Mouse (Mus musculus): ENCODE data around the gene Ccnyl1. TPM values are rescaled to one million over a fixed set of nuclear protein-coding genes. Genes with fewer than 3 reads are reported as not detected.
A peak's percentile ranks its signal among the peaks of the same experiment; 100 is the strongest.

The Ccnyl1 gene
- polyA plus RNA-seq, 1 experiment from 2014 or later, result 6.2 TPM

DNA sequence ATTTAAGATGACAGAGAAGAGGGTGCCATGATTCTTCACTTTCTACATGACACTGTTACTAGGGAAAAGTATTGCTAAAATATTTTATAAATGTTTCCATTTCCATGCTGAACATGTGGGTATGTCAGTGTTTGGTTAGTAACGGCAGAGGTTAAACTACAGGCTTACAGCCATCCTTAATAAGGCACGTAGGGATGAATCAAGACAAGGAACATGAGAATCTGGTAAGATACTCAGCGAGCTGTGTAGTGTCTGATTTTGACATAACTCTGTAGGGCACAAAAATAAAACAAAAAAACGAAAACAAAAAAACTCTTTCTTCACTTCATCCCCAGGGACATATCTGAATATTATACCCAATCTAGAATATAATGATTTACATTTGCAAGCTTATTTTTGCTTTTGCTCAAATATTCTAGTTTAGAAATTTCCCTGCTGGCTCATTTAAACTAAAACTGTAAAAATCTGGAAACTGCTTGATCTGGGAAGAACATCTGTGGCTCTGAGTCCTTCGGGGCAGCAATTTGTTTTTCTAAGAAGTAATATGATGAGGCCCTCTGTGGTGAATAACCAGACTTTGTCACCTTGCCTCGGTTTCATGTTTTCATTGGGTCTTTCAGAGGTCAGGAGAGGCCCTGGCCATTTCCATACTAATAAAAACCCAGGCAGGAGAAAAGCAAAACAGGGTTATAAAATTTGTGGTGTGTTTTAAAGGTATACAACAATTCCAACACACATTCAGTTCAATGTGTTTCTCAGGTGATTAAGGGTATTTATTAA lies 14.0 kb upstream of the Ccnyl1 start:
- Histone ChIP-seq H3K4me1 (no peaks in the 10 kb centered on the region), H3K27me3 (no peaks in the 10 kb centered on the region), H3K4me3 (replicated peaks) (no peak overlapping the region), H3K4me2 (no peak overlapping the region), H3K27ac (no peak overlapping the region), H3K9me3 (no peaks in the 10 kb centered on the region), H3K9ac (no peak overlapping the region), H3K36me3 (replicated peaks) (no peaks in the 10 kb centered on the region)
- 77% methylated on average over 6 of the region's 6 CpGs for WGBS
- ATAC-seq (ENCODE audit: low FRiP score), result no peak

DNA sequence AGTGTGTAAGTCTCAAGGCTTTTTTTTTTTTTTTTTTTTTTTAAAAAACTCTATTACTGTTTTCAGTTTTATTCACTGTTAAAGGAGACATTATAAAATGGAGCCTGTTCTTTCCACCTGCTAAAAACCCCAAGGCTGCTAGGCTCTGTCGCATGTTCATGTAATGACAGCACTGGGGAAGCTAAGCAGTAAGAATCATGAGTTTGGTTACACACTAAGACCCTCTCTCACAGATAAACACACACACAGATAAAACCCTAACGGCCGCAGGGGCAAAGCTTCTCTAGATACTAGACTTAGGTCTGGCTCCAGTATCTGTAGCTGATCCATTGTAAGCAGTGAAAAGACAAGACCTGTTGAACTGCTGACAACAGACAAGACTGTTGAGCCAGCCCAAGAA lies 8.8 kb upstream of the Ccnyl1 start:
- no peak overlapping the region for H3K4me3 ChIP-seq (replicated peaks)
- ATAC-seq (ENCODE audit: low FRiP score), result no peak
- H3K4me1 ChIP-seq, result no peaks in the 10 kb centered on the region
- no peaks in the 10 kb centered on the region for H3K36me3 ChIP-seq (replicated peaks)
- no peaks in the 10 kb centered on the region for H3K27me3 ChIP-seq
- H3K9ac ChIP-seq, result no peak overlapping the region
- 93% methylated on average over 3 of the region's 3 CpGs for WGBS
- no peak overlapping the region for H3K27ac ChIP-seq
- H3K9me3 ChIP-seq, result no peaks in the 10 kb centered on the region
- no peak overlapping the region for H3K4me2 ChIP-seq

DNA sequence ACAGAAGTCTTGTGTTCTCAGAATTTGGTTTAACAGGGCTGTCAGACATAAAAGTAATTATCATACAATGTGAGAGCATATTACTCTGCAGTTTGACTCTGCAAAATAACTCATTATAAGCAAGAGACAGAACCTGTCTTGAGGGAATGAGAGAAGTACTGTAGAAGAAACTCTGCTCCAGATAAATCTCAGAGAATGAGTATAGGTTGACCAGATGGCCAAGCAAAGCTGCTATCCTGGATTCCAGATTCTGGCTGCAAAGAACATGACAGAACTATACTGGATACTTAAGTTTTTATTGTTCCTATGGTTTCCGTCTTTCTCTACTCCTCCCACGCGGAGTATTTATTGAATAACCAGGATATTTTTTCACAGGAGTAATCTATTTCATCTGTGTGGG lies 7.2 kb upstream of the Ccnyl1 start:
- Histone ChIP-seq H3K4me3 (replicated peaks) (no peak overlapping the region), H3K27ac (no peak overlapping the region), H3K4me1 (no peaks in the 10 kb centered on the region), H3K9me3 (no peaks in the 10 kb centered on the region), H3K4me2 (no peak overlapping the region), H3K9ac (no peak overlapping the region), H3K27me3 (no peaks in the 10 kb centered on the region), H3K36me3 (replicated peaks) (no peaks in the 10 kb centered on the region)
- 95% methylated on average over 3 of the region's 3 CpGs for WGBS
- no peak for ATAC-seq (ENCODE audit: low FRiP score)

DNA sequence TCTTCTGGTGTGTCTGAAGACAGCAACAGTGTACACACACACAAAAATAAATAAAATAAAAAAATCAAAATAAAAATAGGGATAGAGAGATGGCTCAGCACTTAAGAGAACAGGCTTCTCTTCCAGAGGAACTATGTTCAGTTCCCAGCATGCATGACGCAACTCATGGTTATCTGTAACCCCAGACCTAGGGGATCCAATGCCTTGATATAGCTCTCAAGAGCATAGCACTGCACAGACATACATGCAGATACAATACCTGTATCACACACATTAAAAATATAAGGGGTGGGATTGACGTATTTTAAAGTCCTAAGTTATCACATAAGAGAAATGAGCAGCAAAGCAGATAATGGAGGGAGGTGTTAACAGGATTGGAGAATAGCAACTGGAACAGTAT lies 5.8 kb upstream of the Ccnyl1 start:
- Histone ChIP-seq H3K4me3 (replicated peaks) (no peak overlapping the region), H3K9me3 (no peaks in the 10 kb centered on the region), H3K27ac (no peak overlapping the region), H3K4me2 (no peak overlapping the region), H3K9ac (no peak overlapping the region), H3K27me3 (no peaks in the 10 kb centered on the region), H3K36me3 (replicated peaks) (no peaks in the 10 kb centered on the region), H3K4me1 (peaks cover 3% of the 10 kb centered on the region)
- WGBS, result 91% methylated on average over 2 of the region's 2 CpGs
- ATAC-seq (ENCODE audit: low FRiP score), result no peak

GRCm38 (mm10) chr1:64688046-64688445 lies 2.2 kb upstream of the Ccnyl1 start:
- Histone ChIP-seq H3K4me3 (replicated peaks) (no peak overlapping the region), H3K36me3 (replicated peaks) (no peaks in the 10 kb centered on the region), H3K9ac (no peak overlapping the region), H3K4me1 (peaks cover 23% of the 10 kb centered on the region), H3K4me2 (no peak overlapping the region), H3K27me3 (no peaks in the 10 kb centered on the region), H3K27ac (no peak overlapping the region), H3K9me3 (no peaks in the 10 kb centered on the region)
- WGBS, result 87% methylated on average over 4 of the region's 4 CpGs
- ATAC-seq (ENCODE audit: low FRiP score), result no peak

DNA sequence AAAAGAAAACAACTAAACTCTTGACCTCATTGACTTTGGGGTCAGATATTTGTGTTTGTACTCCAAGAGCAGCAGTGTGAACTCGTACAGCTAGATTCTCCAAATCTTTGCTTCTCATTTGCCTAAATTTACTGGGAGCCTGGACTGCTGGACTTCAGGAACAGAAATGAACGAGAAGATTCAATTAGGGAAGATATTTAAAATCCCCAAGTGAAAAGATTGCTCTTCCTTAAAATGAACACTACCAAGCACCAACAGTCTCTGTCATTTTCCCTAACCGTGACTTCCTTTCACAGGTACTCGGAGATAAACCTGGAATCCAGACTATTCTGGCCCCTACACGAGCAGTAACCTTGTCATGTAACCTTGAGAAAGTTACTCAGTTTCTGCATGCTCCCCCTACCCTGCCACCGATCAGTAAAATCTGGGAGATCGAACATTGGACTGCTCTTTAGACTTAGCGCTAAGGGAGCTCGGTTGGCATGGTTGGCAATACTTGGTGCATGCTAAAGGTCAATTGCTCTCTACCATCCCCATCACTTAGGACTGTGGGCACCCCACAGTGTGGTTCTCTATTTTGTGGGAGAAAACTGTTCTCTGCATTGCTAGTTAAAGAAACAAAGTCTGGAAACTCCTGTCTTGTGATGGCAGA lies 568 bp upstream of the Ccnyl1 start:
- ATAC-seq (ENCODE audit: low FRiP score), result no peak
- peak overlapping the region; percentile 73 for H3K4me3 ChIP-seq (replicated peaks)
- 24% methylated on average over 9 of the region's 9 CpGs for WGBS
- H3K27me3 ChIP-seq, result no peaks in the 10 kb centered on the region
- H3K4me2 ChIP-seq, result peak overlapping the region; percentile 76
- H3K9me3 ChIP-seq, result no peaks in the 10 kb centered on the region
- H3K36me3 ChIP-seq (replicated peaks), result no peaks in the 10 kb centered on the region
- peak overlapping the region; percentile 59 for H3K9ac ChIP-seq
- peaks cover 24% of the 10 kb centered on the region for H3K4me1 ChIP-seq
- H3K27ac ChIP-seq, result no peak overlapping the region

- peaks cover 24% of the 10 kb centered on the region for H3K4me1 ChIP-seq
- H3K27me3 ChIP-seq, result no peaks in the 10 kb centered on the region
- peak overlapping the region; percentile 74 for H3K4me2 ChIP-seq
- no peak; the same call in 1 of the 2 replicates for ATAC-seq (ENCODE audit: low FRiP score)
- WGBS, result under 1% methylated on average over 39 of the region's 55 CpGs
- H3K36me3 ChIP-seq (replicated peaks), result no peaks in the 10 kb centered on the region
- H3K27ac ChIP-seq, result peak overlapping the region; percentile 65
- peak overlapping the region; percentile 73 for H3K4me3 ChIP-seq (replicated peaks)
- H3K9me3 ChIP-seq, result no peaks in the 10 kb centered on the region
- H3K9ac ChIP-seq, result peak overlapping the region; percentile 87
Observed at GRCm38 (mm10) chr1:64691121-64691551, 881 bp downstream of the Ccnyl1 start.

- ATAC-seq (ENCODE audit: low FRiP score), result no peak
- H3K4me2 ChIP-seq, result peak overlapping the region; percentile 74
- H3K4me1 ChIP-seq, result peaks cover 24% of the 10 kb centered on the region
- no peaks in the 10 kb centered on the region for H3K9me3 ChIP-seq
- no peaks in the 10 kb centered on the region for H3K27me3 ChIP-seq
- peak overlapping the region; percentile 87 for H3K9ac ChIP-seq
- no peaks in the 10 kb centered on the region for H3K36me3 ChIP-seq (replicated peaks)
- peak overlapping the region; percentile 73 for H3K4me3 ChIP-seq (replicated peaks)
- H3K27ac ChIP-seq, result peak overlapping the region; percentile 65; the same call in 1 of the 2 replicates
- WGBS, result 3% methylated on average over 9 of the region's 9 CpGs
Observed at GRCm38 (mm10) chr1:64691581-64691980, 1.3 kb downstream of the Ccnyl1 start.

DNA sequence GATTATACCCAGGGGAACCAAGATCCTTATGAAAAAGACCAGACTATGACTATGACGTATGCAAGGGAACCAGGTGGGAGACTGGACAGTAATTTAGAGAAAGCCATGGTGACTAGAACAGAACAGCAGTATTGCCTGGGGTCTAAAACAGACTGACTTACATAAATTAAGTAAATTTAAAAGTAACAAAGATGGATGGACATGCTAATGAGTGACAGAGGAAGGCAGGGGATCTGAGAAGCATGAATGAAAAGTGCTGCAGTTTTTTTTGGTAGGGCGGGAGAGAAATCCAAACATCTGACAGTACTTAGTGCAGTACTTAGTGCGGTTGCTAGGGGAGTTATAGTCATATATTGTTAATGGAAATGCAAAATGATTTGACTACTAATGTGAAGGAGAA lies 4.9 kb downstream of the Ccnyl1 start:
- Histone ChIP-seq H3K27me3 (no peaks in the 10 kb centered on the region), H3K27ac (no peak overlapping the region), H3K4me2 (no peak overlapping the region), H3K9ac (no peak overlapping the region), H3K4me3 (replicated peaks) (no peak overlapping the region), H3K4me1 (peaks cover 14% of the 10 kb centered on the region), H3K9me3 (no peaks in the 10 kb centered on the region), H3K36me3 (replicated peaks) (no peaks in the 10 kb centered on the region)
- WGBS, result 85% methylated on average over 3 of the region's 3 CpGs
- ATAC-seq (ENCODE audit: low FRiP score), result no peak

DNA sequence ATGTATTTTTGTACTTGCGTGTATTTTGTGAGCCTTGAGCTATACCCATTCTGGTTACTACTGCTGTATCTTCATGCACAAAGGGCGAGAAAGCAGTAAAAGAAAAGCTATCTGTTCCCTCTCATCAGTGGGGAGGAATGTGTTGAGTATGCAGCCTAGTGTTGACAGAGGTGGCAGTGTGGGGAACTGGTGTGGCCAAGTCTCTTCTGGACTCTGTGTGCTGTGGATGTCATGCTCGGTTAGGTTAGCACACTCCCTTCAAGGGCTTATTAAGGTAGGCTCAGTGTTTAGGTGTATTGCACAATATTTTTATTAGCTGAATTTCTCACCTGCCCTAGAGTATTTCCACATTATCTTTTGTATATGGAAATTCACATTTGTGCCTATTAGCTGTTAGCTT lies 11.5 kb downstream of the Ccnyl1 start:
- Histone ChIP-seq H3K9ac (no peak overlapping the region), H3K4me3 (replicated peaks) (no peak overlapping the region), H3K27ac (no peak overlapping the region), H3K4me1 (no peaks in the 10 kb centered on the region), H3K36me3 (replicated peaks) (peaks cover 10% of the 10 kb centered on the region), H3K9me3 (no peaks in the 10 kb centered on the region), H3K4me2 (no peak overlapping the region), H3K27me3 (no peaks in the 10 kb centered on the region)
- 91% methylated on average over 3 of the region's 3 CpGs for WGBS
- ATAC-seq (ENCODE audit: low FRiP score), result no peak

- Histone ChIP-seq H3K4me2 (no peak overlapping the region), H3K36me3 (replicated peaks) (peaks cover 10% of the 10 kb centered on the region), H3K4me1 (no peaks in the 10 kb centered on the region), H3K9ac (no peak overlapping the region), H3K4me3 (replicated peaks) (no peak overlapping the region), H3K27ac (no peak overlapping the region), H3K9me3 (no peaks in the 10 kb centered on the region), H3K27me3 (no peaks in the 10 kb centered on the region)
- WGBS, result 49% methylated on average over 6 of the region's 6 CpGs
- ATAC-seq (ENCODE audit: low FRiP score), result no peak
Observed at GRCm38 (mm10) chr1:64705230-64705629, 15.0 kb downstream of the Ccnyl1 start.

GRCm38 (mm10) chr1:64706610-64707009 lies 16.4 kb downstream of the Ccnyl1 start:
- Histone ChIP-seq H3K4me1 (no peaks in the 10 kb centered on the region), H3K9me3 (no peaks in the 10 kb centered on the region), H3K4me3 (replicated peaks) (no peak overlapping the region), H3K36me3 (replicated peaks) (peaks cover 5% of the 10 kb centered on the region; the same call in 1 of the 2 replicates), H3K4me2 (no peak overlapping the region), H3K27ac (no peak overlapping the region), H3K9ac (no peak overlapping the region), H3K27me3 (no peaks in the 10 kb centered on the region)
- 91% methylated on average over 2 of the region's 2 CpGs for WGBS
- ATAC-seq (ENCODE audit: low FRiP score), result no peak

DNA sequence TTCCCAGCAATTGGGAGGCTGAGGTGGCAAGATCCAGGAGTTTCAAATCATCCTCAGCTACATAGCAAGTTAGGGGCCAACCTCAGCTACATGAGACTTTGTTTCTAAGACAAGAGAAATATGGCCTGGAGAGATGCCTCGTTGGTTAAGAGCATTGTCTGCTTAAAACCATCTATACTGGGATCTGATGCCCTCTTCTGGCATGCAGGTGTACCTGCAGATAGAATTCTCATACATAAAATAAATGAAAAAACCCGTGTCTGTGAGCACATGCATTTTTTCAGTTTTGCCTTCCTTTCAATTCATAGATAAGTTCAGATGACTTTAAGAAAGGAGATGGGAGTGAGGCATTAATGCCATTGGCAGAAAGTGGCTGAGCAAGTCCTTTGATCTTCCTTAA lies 19.6 kb downstream of the Ccnyl1 start:
- Histone ChIP-seq H3K27me3 (no peaks in the 10 kb centered on the region), H3K36me3 (replicated peaks) (0 out of 2 replicates have a peak, but pooled peaks cover 7% of the 10 kb centered on the region), H3K4me2 (no peak overlapping the region), H3K9me3 (no peaks in the 10 kb centered on the region), H3K9ac (no peak overlapping the region), H3K27ac (no peak overlapping the region), H3K4me1 (no peaks in the 10 kb centered on the region), H3K4me3 (replicated peaks) (no peak overlapping the region)
- WGBS, result 17% methylated on average over 2 of the region's 2 CpGs
- ATAC-seq (ENCODE audit: low FRiP score), result no peak

Measured in forebrain, embryonic 12.5 days (tissue).